8 mouse cellular contexts compared by ENCODE assay signal in genomic region chr13:22021581-22021980, GRCm38 (mm10). TPM values are rescaled to one million over a fixed set of nuclear protein-coding genes. Genes with fewer than 3 reads are reported as not detected.
A peak's percentile ranks its signal among the peaks of the same experiment; 100 is the strongest.
DNase-seq lines count a peak whose midpoint lies in the region; ATAC-seq and TF ChIP-seq lines count a peak whose summit lies in the region.

No protein-coding gene starts in this region.

- H3K4me2 ChIP-seq in lung, postnatal 0 days (replicated peaks; ENCODE audit: low read depth, low read length) = peak overlapping the region; percentile 76
- H3K4me2 ChIP-seq in hindbrain, postnatal 0 days (ENCODE audit: low read depth, low read length) = peak overlapping the region; percentile 59
- peak overlapping the region; percentile 79 for H3K4me2 ChIP-seq in myocyte (ENCODE audit: low read depth)

- TF ChIP-seq POLR2A in myocyte (IDR thresholded peaks at IDR 0.05; ENCODE audit: insufficient read length, low read depth) = no peak

- peaks cover 4% of the 10 kb centered on the region; the same call in 1 of the 2 replicates for H3K4me1 ChIP-seq in lung, postnatal 0 days (ENCODE audit: insufficient read depth, low read depth, low read length)
- peaks cover 14% of the 10 kb centered on the region for H3K4me1 ChIP-seq in embryonic facial prominence, embryonic 10.5 days
- 0 out of 2 replicates have a peak, but pooled peaks cover 3% of the 10 kb centered on the region for H3K4me1 ChIP-seq in hindbrain, postnatal 0 days (ENCODE audit: insufficient read depth, low read length)

- no peak for DNase-seq in lung, postnatal 0 days (ENCODE audit: low spot score)
- DNase-seq in lung, adult 18-20 months = no peak
- peak; percentile 36 for DNase-seq in embryonic facial prominence, embryonic 10.5 days (ENCODE audit: low spot score)
- DNase-seq in hindbrain, postnatal 0 days (ENCODE audit: low spot score) = no peak
- DNase-seq in ovary, postnatal 14 days (ENCODE audit: low spot score) = no peak
- DNase-seq in thymus, postnatal 36 days = no peak

- 0 out of 2 replicates have a peak, but pooled peaks have one; percentile 34 for ATAC-seq in lung, postnatal 0 days
- ATAC-seq in hindbrain, postnatal 0 days = no peak
- no peak for ATAC-seq in monocyte, adult 5-6 weeks (replicated peaks; ENCODE audit: insufficient number of reproducible peaks, low FRiP score, low TSS enrichment, poor library complexity, severe bottlenecking)

- H3K27me3 ChIP-seq in lung, postnatal 0 days (replicated peaks; ENCODE audit: insufficient read depth, low read length) = no peaks in the 10 kb centered on the region; the same call in 1 of the 2 replicates
- H3K27me3 ChIP-seq in embryonic facial prominence, embryonic 10.5 days (replicated peaks; ENCODE audit: low read depth, poor library complexity, severe bottlenecking) = peaks cover 34% of the 10 kb centered on the region
- H3K27me3 ChIP-seq in hindbrain, postnatal 0 days (ENCODE audit: insufficient read depth, low read length) = peaks cover 22% of the 10 kb centered on the region
- no peaks in the 10 kb centered on the region for H3K27me3 ChIP-seq in myocyte (ENCODE audit: control insufficient read depth, insufficient read depth, insufficient read length)

- H3K9ac ChIP-seq in lung, postnatal 0 days (replicated peaks; ENCODE audit: low read depth) = peak overlapping the region; percentile 43
- H3K9ac ChIP-seq in hindbrain, postnatal 0 days (replicated peaks; ENCODE audit: low read length) = no peak overlapping the region; the same call in 1 of the 2 replicates

- no peaks in the 10 kb centered on the region for H3K79me2 ChIP-seq in myocyte (ENCODE audit: control insufficient read depth, insufficient read depth)

- no peaks in the 10 kb centered on the region for H3K9me3 ChIP-seq in lung, postnatal 0 days (ENCODE audit: low read length)
- no peaks in the 10 kb centered on the region for H3K9me3 ChIP-seq in embryonic facial prominence, embryonic 10.5 days
- no peaks in the 10 kb centered on the region for H3K9me3 ChIP-seq in hindbrain, postnatal 0 days (ENCODE audit: low read length)

- WGBS in lung, postnatal 0 days = 1% methylated on average over 11 of the region's 11 CpGs
- WGBS in embryonic facial prominence, embryonic 10.5 days = under 1% methylated on average over 11 of the region's 11 CpGs
- under 1% methylated on average over 11 of the region's 11 CpGs for WGBS in hindbrain, postnatal 0 days

- TF ChIP-seq EP300 in lung, postnatal 0 days (IDR thresholded peaks at IDR 0.05) = no peak

- no peaks in the 10 kb centered on the region for H3K36me3 ChIP-seq in lung, postnatal 0 days (ENCODE audit: insufficient read depth, low read length)
- no peaks in the 10 kb centered on the region for H3K36me3 ChIP-seq in embryonic facial prominence, embryonic 10.5 days (replicated peaks)
- H3K36me3 ChIP-seq in hindbrain, postnatal 0 days (ENCODE audit: insufficient read depth, low read length) = no peaks in the 10 kb centered on the region
- no peaks in the 10 kb centered on the region for H3K36me3 ChIP-seq in myocyte (ENCODE audit: control insufficient read depth, insufficient read depth)

- H3ac ChIP-seq in myocyte (ENCODE audit: control insufficient read depth, insufficient read length) = no peak overlapping the region

- no peak overlapping the region; the same call in 1 of the 2 replicates for H3K27ac ChIP-seq in lung, postnatal 0 days (ENCODE audit: low read length)
- H3K27ac ChIP-seq in embryonic facial prominence, embryonic 10.5 days (replicated peaks) = no peak overlapping the region; the same call in 1 of the 2 replicates
- no peak overlapping the region for H3K27ac ChIP-seq in hindbrain, postnatal 0 days

- TF ChIP-seq CTCF in lung, postnatal 0 days (IDR thresholded peaks at IDR 0.05) = no peak
- no peak for TF ChIP-seq CTCF in hindbrain, postnatal 0 days (IDR thresholded peaks at IDR 0.05; ENCODE audit: low read depth)

- peak overlapping the region; percentile 51 for H3K4me3 ChIP-seq in lung, postnatal 0 days (ENCODE audit: low read depth, low read length)
- peak overlapping the region; percentile 66 for H3K4me3 ChIP-seq in embryonic facial prominence, embryonic 10.5 days
- peak overlapping the region; percentile 45 for H3K4me3 ChIP-seq in hindbrain, postnatal 0 days (ENCODE audit: low read length)
- peak overlapping the region; percentile 52 for H3K4me3 ChIP-seq in myocyte

TF ChIP-seq in myocyte, 11 proteins besides CTCF, POLR2A, EP300 and RAD21:
- TF ChIP-seq POLR2AphosphoS2 (IDR thresholded peaks at IDR 0.05; ENCODE audit: insufficient read length, low read depth) (no peak), SRF (IDR thresholded peaks at IDR 0.05; ENCODE audit: control insufficient read depth, insufficient read length, low read depth) (no peak), MYOG (IDR thresholded peaks at IDR 0.05; ENCODE audit: control insufficient read depth in 1 of 3, insufficient read depth in 1 of 3, insufficient read length in 2 of 3, low read depth in 2 of 3) (no peak), TCF12 (IDR thresholded peaks at IDR 0.05; ENCODE audit: insufficient read depth, poor library complexity, severe bottlenecking) (no peak), MAX (IDR thresholded peaks at IDR 0.05; ENCODE audit: low read depth) (no peak), USF1 (IDR thresholded peaks at IDR 0.05; ENCODE audit: low read depth) (no peak), E2F4 (IDR thresholded peaks at IDR 0.05; ENCODE audit: insufficient read depth) (no peak), MYOD1 (IDR thresholded peaks at IDR 0.05; ENCODE audit: control insufficient read depth in 1 of 3, insufficient read length in 2 of 3, low read depth in 2 of 3) (no peak), TCF3 (IDR thresholded peaks at IDR 0.05; ENCODE audit: insufficient read length, low read depth) (no peak), REST (IDR thresholded peaks at IDR 0.05; ENCODE audit: insufficient read depth, insufficient read length) (no peak), CEBPB (IDR thresholded peaks at IDR 0.05; ENCODE audit: insufficient read depth, poor library complexity, severe bottlenecking) (no peak)

RNA-seq across cellular contexts. Expression of gene Prss16, which starts 12.0 kb away (rescaled TPM):
- polyA plus RNA-seq in lung, postnatal 0 days (2015; fragmentation: Nextera tagmentation; extraction: Ambion mirVana) = 0.62 and 1.1 TPM in 2 replicates
- 0.13 and 0.54 TPM in 2 replicates for polyA plus RNA-seq in embryonic facial prominence, embryonic 10.5 days (2016; fragmentation: Nextera tagmentation; extraction: Ambion mirVana)
- total RNA-seq in hindbrain, postnatal 0 days (2014; rRNA removed) = not detected in 2 replicates
- polyA plus RNA-seq in hindbrain, postnatal 0 days (2015; fragmentation: Nextera tagmentation; extraction: Ambion mirVana) = not detected in 2 replicates
- 0.34 TPM for polyA plus RNA-seq in myocyte (2012; fragmentation: generic; extraction: Trizol)
- 0.10 to 0.64 TPM in 2 of 3 replicates, not detected in the other for total RNA-seq in monocyte, adult 5-6 weeks (2017)

RNA-seq across cellular contexts. Expression of gene Hist1h2ah, which starts 13.8 kb away (rescaled TPM):
- polyA plus RNA-seq in lung, postnatal 0 days (2015; fragmentation: Nextera tagmentation; extraction: Ambion mirVana) = 4.2 and 5.2 TPM in 2 replicates
- 8.0 and 8.8 TPM in 2 replicates for polyA plus RNA-seq in embryonic facial prominence, embryonic 10.5 days (2016; fragmentation: Nextera tagmentation; extraction: Ambion mirVana)
- 67.7 and 136 TPM in 2 replicates for total RNA-seq in hindbrain, postnatal 0 days (2014; rRNA removed)
- 2.2 and 10.5 TPM in 2 replicates for polyA plus RNA-seq in hindbrain, postnatal 0 days (2015; fragmentation: Nextera tagmentation; extraction: Ambion mirVana)
- polyA plus RNA-seq in myocyte (2012; fragmentation: generic; extraction: Trizol) = 2.2 TPM
- 11.3 to 37.5 TPM in 2 of 3 replicates, not detected in the other for total RNA-seq in monocyte, adult 5-6 weeks (2017)

RNA-seq across cellular contexts. Expression of gene Hist1h2bk, which starts 14.1 kb away (rescaled TPM):
- 0.45 and 0.81 TPM in 2 replicates for polyA plus RNA-seq in lung, postnatal 0 days (2015; fragmentation: Nextera tagmentation; extraction: Ambion mirVana)
- polyA plus RNA-seq in embryonic facial prominence, embryonic 10.5 days (2016; fragmentation: Nextera tagmentation; extraction: Ambion mirVana) = 8.5 and 10.0 TPM in 2 replicates
- total RNA-seq in hindbrain, postnatal 0 days (2014; rRNA removed) = 468 and 587 TPM in 2 replicates
- polyA plus RNA-seq in hindbrain, postnatal 0 days (2015; fragmentation: Nextera tagmentation; extraction: Ambion mirVana) = 0.84 and 1.2 TPM in 2 replicates
- 8.2 TPM for polyA plus RNA-seq in myocyte (2012; fragmentation: generic; extraction: Trizol)
- total RNA-seq in monocyte, adult 5-6 weeks (2017) = 6.8 to 12.3 TPM (median 11.3 TPM) in 3 replicates

RNA-seq across cellular contexts. Expression of gene Hist1h4i, which starts 19.6 kb away (rescaled TPM):
- polyA plus RNA-seq in lung, postnatal 0 days (2015; fragmentation: Nextera tagmentation; extraction: Ambion mirVana) = 4.1 and 4.6 TPM in 2 replicates
- 37.1 and 38.7 TPM in 2 replicates for polyA plus RNA-seq in embryonic facial prominence, embryonic 10.5 days (2016; fragmentation: Nextera tagmentation; extraction: Ambion mirVana)
- total RNA-seq in hindbrain, postnatal 0 days (2014; rRNA removed) = 20.6 and 39.3 TPM in 2 replicates
- 5.1 and 5.5 TPM in 2 replicates for polyA plus RNA-seq in hindbrain, postnatal 0 days (2015; fragmentation: Nextera tagmentation; extraction: Ambion mirVana)
- polyA plus RNA-seq in myocyte (2012; fragmentation: generic; extraction: Trizol) = 31.0 TPM
- 13.3 to 29.5 TPM (median 23.6 TPM) in 3 replicates for total RNA-seq in monocyte, adult 5-6 weeks (2017)

RNA-seq across cellular contexts. Expression of gene Hist1h2ag, which starts 21.2 kb away (rescaled TPM):
- polyA plus RNA-seq in lung, postnatal 0 days (2015; fragmentation: Nextera tagmentation; extraction: Ambion mirVana) = 2.7 TPM in 1 of 2 replicates, not detected in the other
- 75.8 and 77.8 TPM in 2 replicates for polyA plus RNA-seq in embryonic facial prominence, embryonic 10.5 days (2016; fragmentation: Nextera tagmentation; extraction: Ambion mirVana)
- total RNA-seq in hindbrain, postnatal 0 days (2014; rRNA removed) = 477 and 856 TPM in 2 replicates
- 13.5 and 16.6 TPM in 2 replicates for polyA plus RNA-seq in hindbrain, postnatal 0 days (2015; fragmentation: Nextera tagmentation; extraction: Ambion mirVana)
- polyA plus RNA-seq in myocyte (2012; fragmentation: generic; extraction: Trizol) = 4.1 TPM
- total RNA-seq in monocyte, adult 5-6 weeks (2017) = 17.4 to 59.7 TPM in 2 of 3 replicates, not detected in the other
